Mouse (Mus musculus): ENCODE data around the gene Vps53.

GRCm38 (mm10) chr11:76000701-76001100, 178.7 kb downstream of the Vps53 start:
- TF ChIP-seq POLR2A (IDR thresholded peaks at IDR 0.05; ENCODE audit: extremely low read depth, insufficient read depth, low read length), result no peak
- no peak for TF ChIP-seq CTCF (IDR thresholded peaks at IDR 0.05; ENCODE audit: extremely low read depth, insufficient read depth, low read length)

All from cortical plate, adult 2 months (tissue).